Mouse (Mus musculus) heart, adult 8-10 months (tissue): Measurements from ENCODE around the gene Retn. TPM values are rescaled to one million over a fixed set of nuclear protein-coding genes. Genes with fewer than 3 reads are reported as not detected.

Experiments used
- DNase-seq: peaks from one replicate; pipeline ENCODE4 v3.0.0; 2022; ENCODE audit warnings: low spot score
- total RNA-seq, 4 experiments: library from RNA; stranded (reverse); gene quantifications; 2 replicates each; pipeline ENCODE4 v1.2.4; 2022

Gene Retn
- total RNA-seq, 4 experiments from 2014 or later = 0.38 to 1.9 (median 1.3) TPM

DNA sequence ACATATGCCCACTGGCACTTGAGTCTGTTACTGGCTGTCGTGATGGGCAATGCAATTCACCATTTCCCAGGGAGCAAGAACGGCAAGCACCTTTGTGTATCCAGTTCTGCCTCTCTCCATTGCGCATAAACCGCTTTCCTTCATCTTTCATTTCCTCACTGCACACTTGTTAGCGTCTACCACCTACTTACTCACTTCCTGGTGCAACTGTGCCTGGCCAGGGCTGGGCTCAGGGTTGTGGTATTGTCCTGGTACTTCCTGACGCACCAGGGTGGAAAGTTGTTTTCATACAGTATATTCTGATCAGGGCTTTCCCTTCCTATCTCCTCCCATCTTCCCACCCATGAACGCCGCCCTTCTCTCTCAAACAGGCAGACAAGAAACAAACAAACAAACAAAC is 5.3 kb downstream of the Retn start:
- DNase-seq = no peak

DNA sequence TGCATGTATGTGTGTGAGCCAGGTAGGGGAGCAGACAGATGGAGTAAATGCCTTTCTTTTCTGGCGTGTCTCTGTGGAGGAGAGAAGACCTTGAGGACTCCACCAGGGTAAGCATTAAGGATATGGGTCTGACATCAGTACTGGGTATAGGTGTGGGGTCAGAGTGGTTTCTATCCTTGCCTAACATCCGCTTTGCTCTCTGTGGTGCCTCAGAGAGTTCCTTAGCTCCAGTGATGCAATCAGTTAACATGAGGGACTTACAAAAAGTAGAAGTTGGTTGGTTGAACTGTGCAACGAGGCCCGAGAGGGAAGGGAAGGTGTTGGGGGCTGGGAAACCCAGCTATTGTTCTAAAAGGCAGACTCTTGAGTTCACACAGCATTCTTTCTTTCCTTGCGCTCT is 8.8 kb downstream of the Retn start:
- no peak for DNase-seq

DNA sequence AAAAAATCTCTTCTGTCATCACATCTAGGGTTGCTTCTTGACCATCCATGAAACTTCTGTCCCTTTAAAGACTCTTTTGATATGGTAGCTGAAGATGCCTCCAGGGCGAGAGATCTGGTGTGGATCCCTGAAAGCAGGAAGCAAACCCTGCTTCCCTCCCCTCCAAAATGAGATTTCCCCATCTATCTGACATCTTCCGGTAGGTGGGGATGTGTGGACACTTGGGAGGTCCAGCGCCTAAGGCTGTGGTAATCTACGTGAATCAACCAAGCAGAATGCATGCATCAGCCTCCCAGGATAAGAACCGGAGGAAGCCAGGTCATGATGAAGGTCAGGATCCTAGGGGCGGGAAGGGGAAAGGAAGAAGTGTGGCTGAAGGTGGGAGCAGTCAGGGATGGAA is 9.9 kb downstream of the Retn start, which contains the start of gene Mcemp1:
TSS of gene Mcemp1 (plus strand) at position 248 of the 400 bp plus-strand sequence.
- no peak for DNase-seq

DNA sequence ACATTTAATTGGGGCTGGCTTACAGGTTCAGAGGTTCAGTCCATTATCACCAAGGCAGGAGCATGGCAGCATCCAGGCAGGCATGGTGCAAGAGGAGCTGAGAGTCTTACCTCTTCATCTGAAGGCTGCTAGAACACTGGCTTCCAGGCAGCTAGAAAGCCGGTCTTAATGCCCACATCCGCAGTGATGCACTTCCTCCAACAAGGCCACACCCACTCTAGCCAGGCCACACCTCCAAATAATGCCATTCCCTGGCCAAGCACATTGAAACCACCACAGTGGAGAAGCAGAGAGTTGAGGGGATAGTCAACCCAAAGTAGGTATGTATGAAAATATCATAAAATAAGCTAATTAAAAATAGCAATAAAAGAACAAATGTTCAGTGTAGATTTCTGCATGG is 14.8 kb downstream of the Retn start:
- DNase-seq = no peak

DNA sequence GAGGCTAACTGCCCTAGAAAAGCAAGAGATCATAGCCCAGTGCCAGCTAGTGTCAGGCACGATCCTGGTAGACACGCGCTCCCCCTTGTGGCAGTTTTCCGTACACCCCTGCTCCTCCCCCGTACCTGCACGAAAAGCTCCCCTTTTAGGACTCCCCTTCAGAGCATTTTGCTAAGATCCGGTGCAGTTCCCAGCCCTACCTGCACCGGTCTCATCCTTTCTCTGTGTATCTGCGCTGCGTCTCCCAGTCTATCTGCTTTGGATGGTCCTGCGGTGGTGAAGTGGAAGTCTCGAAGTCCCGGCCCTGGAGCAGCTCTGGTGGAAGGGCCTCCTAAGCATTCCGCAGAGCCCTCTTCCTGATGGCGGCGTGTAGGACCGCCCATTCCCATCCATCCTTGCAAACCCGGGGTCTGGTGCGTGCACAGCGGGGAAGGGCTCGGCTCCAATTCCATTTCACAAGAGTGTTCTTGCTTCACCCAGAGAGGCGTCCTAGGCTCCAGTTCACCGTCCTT is 16.5 kb downstream of the Retn start, which contains the start of gene Fcor:
TSS of gene Fcor (minus strand) at position 383 of the 512 bp plus-strand sequence.
- peak; percentile 78 for DNase-seq

DNA sequence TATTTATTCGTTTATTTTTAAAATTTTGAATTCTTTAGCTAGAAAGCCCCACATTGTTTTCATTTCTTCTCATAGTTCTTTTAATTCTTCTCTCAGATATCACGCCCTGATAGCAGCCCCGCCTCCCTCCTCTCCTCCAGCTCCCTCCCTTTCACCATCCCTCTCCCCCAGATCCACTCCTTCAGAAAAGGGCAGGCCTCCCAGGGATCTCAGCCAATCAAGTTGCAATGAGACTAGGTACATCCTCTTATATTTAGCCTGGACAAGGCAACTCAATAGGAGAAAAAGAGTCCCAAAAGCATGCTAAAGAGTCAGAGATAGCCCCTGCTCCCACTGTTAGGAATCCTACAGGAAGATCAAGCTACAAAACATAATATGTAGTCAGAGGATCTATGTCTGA is 19.1 kb downstream of the Retn start:
- DNase-seq = no peak

DNA sequence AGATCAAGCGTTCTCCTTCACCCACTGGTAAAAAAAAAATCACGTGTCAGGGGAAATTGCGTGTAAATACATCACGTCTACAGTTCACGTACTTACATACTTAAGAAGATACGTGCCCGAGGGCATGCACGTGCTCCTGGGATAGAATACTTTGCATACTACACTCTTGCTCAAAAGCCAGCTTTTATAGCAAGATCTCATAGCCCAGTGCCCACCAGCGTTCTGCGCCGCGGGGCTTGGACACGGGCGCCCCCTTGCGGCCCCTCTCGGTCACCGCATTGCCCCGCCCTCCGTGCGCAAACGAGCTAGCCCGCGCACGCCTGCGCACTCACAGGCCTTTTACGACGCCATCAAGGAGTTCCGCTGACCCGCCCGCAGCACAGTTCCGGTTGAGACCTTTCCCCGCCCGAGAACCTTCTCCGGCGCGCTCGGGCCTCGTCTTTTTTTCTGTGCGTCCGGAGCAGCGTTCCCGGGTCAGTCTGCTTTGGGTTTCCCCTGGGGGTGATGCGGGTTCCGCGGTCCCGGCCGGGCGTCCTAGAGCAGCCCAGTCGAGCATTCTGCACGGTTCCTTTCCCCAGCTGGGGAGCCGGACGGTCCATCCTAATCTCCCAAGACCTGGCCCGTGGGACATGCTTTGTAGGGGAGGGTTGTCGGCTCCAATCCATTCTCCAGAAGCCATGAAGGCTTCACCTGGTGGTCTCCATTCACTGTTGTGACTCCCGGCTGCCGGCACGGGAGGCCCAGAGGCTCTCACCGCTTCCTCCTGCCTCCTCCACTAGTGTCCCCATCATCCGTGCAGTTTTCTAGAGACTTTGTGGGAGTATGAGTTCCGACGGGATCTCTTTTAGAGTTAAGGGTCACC is 20.8 kb downstream of the Retn start, which contains the start of gene Trappc5:
TSS of gene Trappc5 (plus strand) at position 169 of the 862 bp plus-strand sequence.
- DNase-seq = peak; percentile 93

DNA sequence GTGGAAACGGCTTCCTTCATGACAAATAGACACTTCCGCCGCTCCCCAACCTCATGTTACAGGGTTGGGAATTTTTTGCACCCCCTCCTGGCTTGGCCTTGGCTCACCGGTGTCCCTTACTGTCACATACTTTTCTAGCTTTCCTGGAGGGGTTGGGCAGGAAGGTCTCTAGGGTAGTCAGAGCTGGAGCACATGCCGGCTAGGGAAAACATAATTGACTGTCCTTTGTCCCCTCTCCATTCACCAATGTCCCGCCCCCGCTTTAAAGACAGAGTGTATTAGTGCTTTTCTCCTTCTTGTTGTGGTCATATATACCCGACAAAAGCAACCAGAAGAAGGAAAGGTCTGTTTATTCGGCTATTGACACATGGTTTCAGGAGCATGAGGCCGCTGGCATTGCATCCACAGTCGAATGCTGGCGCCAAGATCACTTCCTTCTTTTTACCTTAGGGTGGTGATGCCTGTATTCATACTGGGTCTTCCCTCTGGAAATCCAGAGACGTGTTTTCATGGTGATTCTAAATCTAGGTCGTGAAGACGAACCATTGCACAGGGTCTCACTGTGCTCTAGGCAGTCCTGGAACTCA is 21.5 kb downstream of the Retn start:
- peak; percentile 29 for DNase-seq

DNA sequence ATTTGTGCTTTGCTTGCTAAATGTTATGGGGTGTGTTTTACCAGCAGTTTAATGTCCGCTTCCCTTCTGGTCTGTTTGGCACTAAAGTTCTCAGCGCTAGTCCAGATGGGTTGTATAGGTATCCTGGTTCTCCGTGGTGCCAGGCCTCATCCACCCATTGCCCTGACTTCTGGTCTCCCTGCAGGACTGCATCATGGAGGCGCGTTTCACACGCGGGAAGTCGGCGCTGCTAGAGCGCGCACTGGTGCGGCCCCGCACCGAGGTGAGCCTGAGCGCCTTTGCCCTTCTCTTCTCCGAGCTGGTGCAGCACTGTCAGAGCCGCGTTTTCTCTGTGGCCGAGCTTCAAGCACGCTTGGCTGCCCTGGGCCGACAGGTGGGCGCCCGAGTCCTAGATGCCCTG is 23.3 kb downstream of the Retn start:
- DNase-seq = no peak

DNA sequence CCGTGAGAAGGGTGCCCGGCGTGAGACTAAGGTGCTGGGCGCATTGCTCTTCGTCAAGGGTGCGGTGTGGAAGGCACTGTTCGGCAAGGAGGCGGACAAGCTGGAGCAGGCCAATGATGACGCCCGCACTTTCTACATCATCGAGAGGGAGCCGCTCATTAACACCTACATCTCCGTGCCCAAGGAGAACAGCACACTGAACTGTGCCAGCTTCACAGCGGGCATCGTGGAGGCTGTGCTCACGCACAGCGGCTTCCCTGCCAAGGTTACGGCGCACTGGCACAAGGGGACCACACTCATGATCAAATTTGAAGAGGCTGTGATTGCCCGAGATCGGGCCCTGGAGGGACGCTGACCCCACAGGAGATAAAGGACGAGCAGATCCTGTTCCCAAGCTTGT is 23.7 kb downstream of the Retn start:
- no peak for DNase-seq

DNA sequence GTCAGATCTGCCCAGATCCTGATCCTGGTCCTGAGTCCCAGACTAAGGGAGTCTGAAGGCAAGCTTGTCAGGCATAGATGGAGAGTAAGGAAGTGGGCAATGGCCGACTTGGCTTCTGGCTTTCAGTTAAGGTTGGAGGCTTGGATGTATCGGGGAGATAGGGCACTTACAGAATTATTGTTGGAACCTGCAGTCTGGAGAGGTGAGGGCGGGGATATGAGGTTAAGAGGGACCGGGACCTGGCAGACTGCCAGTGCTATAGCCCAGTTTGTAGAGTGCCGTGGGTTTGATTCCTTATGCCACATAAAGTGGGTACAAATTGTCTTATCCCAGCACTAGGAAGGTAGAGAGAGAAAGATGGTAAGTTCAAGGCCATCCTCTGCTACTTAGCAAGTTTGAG is 24.1 kb downstream of the Retn start:
- no peak for DNase-seq

DNA sequence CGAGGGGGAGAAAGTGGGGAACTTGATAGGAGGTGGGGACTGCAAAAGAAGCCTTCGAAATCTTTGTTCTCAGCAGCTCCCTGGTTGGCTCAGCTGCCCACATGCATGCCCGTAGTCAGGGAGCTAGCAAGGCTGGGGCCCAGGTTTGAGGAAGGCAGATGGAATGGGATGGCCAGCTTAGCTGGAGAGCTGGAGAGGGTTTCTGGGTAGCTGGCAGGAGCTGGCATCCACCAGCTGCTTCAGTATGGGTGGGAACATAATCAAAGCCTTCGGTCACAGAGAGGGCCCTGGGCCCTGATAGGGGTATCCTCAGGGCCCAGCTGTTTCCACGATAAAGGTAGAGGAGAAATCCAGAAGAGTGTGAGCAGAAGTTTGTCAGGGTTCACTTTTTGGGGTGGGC is 26.9 kb downstream of the Retn start:
- DNase-seq = no peak

DNA sequence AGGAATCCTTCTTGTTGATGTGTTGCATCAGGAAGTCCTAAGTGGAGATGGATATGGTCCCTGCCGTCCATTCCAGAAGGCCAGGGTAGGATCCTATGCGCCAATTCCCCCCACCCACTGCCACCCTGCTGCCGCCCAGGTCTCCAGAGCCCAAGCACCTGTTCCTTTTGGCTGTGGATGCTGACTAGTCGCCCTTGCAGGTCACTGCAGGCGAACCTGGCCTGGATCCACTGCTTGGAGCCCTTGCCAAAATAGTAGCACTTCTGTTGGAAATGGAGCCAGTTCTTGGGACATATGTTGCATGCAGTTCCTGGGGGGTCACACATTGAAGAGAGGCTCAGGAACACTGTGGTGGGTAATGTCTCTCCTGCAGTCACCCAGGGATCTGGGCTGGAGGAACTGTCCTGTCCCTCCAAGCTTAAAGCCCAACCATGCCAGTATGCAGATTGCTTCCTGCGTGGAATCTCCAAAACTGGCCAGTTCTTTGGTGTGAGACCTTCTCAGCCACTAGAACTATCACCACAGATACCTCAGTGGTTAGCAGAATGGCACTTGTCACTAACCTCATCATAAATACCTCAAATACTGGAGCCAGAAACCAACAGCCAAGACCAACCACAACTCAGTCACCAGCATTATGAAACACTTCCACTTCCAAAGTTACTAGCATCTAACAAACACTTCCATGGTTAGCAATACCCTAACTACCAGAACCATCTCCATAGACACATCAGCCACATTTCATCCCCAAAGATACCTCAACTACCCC is 28.0 kb downstream of the Retn start:
- no peak for DNase-seq

DNA sequence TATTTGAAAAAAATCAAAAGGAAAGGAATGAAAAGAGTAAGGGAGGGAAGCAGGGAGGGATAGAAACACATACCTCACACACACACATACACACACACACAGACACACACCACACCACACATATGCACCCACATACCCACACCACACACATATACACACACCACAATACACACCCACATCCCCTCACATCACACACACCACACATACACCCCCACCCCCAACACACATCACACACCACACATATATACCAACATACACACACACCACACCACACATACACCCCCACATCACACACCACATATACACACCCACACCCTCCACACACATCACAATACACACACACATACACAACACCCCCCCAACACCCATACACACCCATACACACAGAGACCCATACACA is 29.0 kb downstream of the Retn start:
- DNase-seq = no peak

DNA sequence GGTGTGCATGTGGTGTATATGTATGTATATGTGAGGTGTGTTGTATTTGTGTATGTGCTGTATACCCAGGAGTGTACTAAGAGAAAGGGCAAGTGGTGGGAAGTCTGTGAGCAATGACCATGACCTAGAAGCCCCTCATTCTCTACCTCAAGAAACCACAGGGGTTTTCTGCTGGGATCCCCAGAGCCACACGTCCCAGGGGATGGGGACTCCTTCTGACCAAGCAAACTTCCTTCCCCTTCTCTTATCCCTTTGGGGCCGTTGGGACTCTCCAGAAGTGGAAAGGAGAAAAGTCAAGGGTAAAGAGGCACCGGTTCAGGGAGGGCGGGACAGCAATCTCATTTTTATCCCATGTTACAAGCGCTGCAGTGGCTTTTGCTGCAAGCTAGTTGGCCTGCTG is 29.9 kb downstream of the Retn start:
- no peak for DNase-seq

DNA sequence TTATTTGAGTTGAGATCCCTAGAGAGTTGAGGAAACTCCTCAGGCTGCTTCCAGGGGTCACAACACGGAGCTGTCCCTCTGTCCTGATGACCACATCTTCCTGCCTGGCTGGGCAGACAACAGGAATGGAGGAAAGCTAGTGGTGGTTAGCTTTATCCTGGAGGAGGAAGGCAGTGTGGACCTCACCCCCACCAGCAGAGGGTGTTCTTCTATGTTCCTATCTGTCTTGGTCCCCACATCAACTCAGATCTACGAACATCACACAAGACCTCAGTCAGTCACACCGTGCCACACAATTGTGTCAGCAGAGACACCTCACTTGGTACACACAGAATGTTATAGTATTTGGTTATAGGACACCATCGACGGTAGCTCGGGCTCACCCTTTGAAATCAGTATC is 32.0 kb downstream of the Retn start:
- DNase-seq = no peak

DNA sequence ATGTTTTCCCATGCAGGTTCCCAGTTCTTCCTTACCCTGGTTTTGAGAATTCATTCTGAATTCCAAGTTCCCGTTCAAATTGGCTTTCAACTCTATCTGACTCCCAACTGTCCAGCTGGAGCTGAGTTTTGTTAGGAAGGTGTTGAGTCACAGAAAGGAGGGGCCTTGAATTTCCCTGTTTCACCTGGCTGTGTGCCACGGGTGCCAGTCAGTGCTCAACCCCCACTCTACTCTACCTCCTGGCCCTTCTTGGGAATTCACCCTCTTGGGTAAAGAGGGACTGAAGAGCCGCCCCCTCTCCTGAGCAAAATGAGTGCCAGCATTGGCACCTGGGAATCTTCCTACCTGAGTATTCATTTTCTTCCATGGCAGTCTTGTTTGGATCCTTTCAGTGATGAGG is 35.2 kb downstream of the Retn start:
- no peak for DNase-seq

DNA sequence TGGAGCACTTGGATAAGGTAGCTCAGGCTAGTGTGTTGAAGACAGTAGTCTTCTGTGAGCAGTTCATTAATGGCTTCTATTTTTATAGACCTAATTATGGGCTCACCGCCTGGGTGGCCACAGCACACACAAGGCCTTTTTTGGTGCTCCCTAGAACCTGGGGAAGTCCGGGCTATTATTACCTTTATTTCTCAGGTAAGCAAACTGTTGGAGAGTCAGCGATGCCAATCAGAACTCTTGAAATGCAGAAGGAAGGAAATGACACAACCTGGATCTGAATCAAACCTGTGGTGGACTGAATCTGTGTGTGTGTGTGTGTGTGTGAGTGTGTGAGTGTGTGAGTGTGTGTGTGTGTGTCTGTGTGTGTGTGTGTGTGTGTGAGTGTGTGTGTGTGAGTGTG is 38.6 kb downstream of the Retn start, which contains the start of gene Fcer2a:
TSS of gene Fcer2a (minus strand) at position 55 of the 400 bp plus-strand sequence.
- no peak for DNase-seq

DNA sequence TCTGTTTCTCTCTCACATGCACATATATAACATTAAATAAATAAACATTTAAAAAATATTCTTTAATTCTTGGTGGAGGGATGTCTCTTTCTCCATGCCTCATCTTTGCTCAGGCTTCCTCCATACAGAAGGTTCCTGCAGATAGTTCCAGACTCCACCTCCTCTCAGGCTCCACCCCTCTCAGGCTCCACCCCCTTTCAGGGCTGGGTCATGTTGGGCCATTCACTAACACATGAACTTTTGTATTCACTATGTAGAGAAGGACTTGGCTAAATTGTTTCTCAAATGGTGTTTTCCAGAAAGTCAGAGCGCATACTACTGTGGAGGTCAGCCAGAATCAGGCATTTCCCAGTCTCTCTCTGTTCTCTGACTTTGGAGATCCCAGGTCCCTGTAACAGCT is 45.9 kb downstream of the Retn start:
- DNase-seq = no peak

DNA sequence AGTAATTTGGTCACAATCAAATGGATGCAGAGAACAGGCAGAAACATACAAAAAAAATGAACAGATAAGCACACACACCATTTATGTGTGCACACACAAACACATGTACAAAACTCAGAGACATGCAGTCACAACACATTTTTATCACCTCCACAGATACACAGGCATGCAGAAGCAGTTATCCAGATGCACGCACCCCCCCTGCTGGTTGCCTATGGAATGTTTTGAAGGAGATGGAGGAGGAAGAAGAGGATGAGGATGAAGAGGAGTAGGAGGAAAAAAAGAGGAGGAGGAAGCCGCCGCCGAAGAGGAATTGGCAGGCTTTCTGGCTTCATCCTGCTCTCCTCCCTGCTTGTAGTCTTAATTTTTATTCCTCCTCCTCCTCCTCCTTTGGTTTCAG is 50.1 kb downstream of the Retn start:
- no peak for DNase-seq

DNA sequence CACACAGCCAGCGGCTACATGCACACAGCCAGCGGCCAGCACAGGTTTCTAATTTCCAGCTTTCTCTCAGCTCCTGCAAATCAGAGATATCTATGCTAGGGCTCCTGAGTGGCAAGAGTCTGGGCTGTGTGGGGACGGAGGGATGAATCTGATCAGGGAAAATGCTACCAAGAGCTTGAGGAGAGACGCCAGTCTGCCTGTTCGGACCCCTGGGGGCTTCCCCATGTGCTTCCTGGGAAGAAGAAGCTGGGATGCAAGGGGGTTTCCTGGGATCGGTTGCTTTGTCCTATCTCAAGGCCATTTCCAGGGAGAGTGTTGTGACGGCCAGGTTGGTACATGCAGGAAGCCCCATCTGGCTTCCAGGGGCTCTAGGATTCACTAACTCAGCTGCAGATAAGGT is 52.0 kb downstream of the Retn start:
- DNase-seq = no peak
